Mouse (Mus musculus) limb, embryonic 13.5 days (tissue): ENCODE results near the gene Cbr3. TPM values are rescaled to one million over a fixed set of nuclear protein-coding genes. Genes with fewer than 3 reads are reported as not detected.
A peak's percentile ranks its signal among the peaks of the same experiment; 100 is the strongest.
"Not testable (repeated sequence)": the region's sequence is repeated elsewhere in the genome, so short reads cannot be mapped to it uniquely, and the experiment has no call there.

Experiments
- ATAC-seq: fragments of 200-750 bp; cut with Nextera tagmentation; 2 replicates; pipeline ENCODE4 v1.8.0; 2017; ENCODE audit warnings: low read depth, moderate number of reproducible peaks, moderate TSS enrichment; ENCODE audit not compliant: low FRiP score
- H3K27ac ChIP-seq: fragments of 300-500 bp; sonication (generic); 2 replicates; pipeline ENCODE4 v1.5.1; 2015; ENCODE audit warnings: inconsistent platforms, mild to moderate bottlenecking, moderate library complexity
- H3K27me3 ChIP-seq: fragments of 300-500 bp; sonication (generic); 2 replicates; pipeline ENCODE4 v1.6.1; 2015; ENCODE audit warnings: mild to moderate bottlenecking, inconsistent platforms
- H3K36me3 ChIP-seq: fragments of 300-500 bp; sonication (generic); 2 replicates; pipeline ENCODE4 v1.6.1; 2015; ENCODE audit warnings: inconsistent platforms, mild to moderate bottlenecking, moderate library complexity
- H3K4me1 ChIP-seq: fragments of 300-500 bp; sonication (generic); 2 replicates; pipeline ENCODE4 v1.6.1; 2015; ENCODE audit warnings: inconsistent platforms
- H3K4me2 ChIP-seq: fragments of 300-500 bp; sonication (generic); replicated peaks from 2 replicates; pipeline ENCODE4 v1.6.1; 2015; ENCODE audit warnings: inconsistent platforms, mild to moderate bottlenecking, moderate library complexity
- H3K4me3 ChIP-seq: fragments of 300-500 bp; sonication (generic); 2 replicates; pipeline ENCODE4 v1.5.1; 2015; ENCODE audit warnings: moderate library complexity, mild to moderate bottlenecking, inconsistent platforms
- H3K9ac ChIP-seq: fragments of 300-500 bp; sonication (generic); 2 replicates; pipeline ENCODE4 v1.6.1; 2015; ENCODE audit warnings: mild to moderate bottlenecking, inconsistent platforms
- H3K9me3 ChIP-seq: fragments of 300-500 bp; sonication (generic); 2 replicates; pipeline ENCODE4 v1.6.1; 2016; ENCODE audit warnings: inconsistent platforms
- WGBS: fragments of 180-500 bp; shearing (Covaris S2); methylation state at CpG from one replicate; pipeline ENCODE4 v1.1.7; 2015; 5-methylcytosine and 5-hydroxymethylcytosine counted together
- polyA plus RNA-seq: library from polyadenylated mRNA; unstranded; fragments of >200 nt; fragmentation: Nextera tagmentation; extraction: Ambion mirVana; gene quantifications from 2 replicates; pipeline ENCODE4 v1.2.1, GENCODE M21; 2015

Cbr3 gene
- 2.4 and 3.2 TPM in 2 replicates for polyA plus RNA-seq

- H3K27ac ChIP-seq: no peak within 1 kb of the TSS
- H3K36me3 ChIP-seq: no peaks in the 10 kb centered on the region
- ATAC-seq: peak; percentile 85
- peaks cover 65% of the 10 kb centered on the region for H3K27me3 ChIP-seq
- peak within 1 kb of the TSS; percentile 95 for H3K4me2 ChIP-seq
- peak within 1 kb of the TSS; percentile 67 for H3K9ac ChIP-seq
- H3K4me3 ChIP-seq: peak within 1 kb of the TSS; percentile 55
- no peaks in the 10 kb centered on the region for H3K9me3 ChIP-seq
- peaks cover 21% of the 10 kb centered on the region for H3K4me1 ChIP-seq
- WGBS: under 1% methylated on average over 63 of the region's 63 CpGs
These were observed at the start of gene Cbr3 for GRCm38 (mm10) chr16:93682689-93683507. Gene Cbr3, plus strand, starts transcription at chr16:93683215.

- no peak overlapping the region for H3K4me2 ChIP-seq
- no peaks in the 10 kb centered on the region for H3K9me3 ChIP-seq
- no peak overlapping the region for H3K4me3 ChIP-seq
- no peaks in the 10 kb centered on the region for H3K27me3 ChIP-seq
- ATAC-seq: no peak
- 67% methylated on average over 4 of the region's 4 CpGs for WGBS
- H3K4me1 ChIP-seq: no peaks in the 10 kb centered on the region
- no peak overlapping the region for H3K9ac ChIP-seq
- no peak overlapping the region for H3K27ac ChIP-seq
- no peaks in the 10 kb centered on the region for H3K36me3 ChIP-seq
These were observed 39.0 kb upstream of the Cbr3 start for GRCm38 (mm10) chr16:93644006-93644405.

- no peak overlapping the region for H3K4me2 ChIP-seq
- ATAC-seq: no peak
- H3K27ac ChIP-seq: no peak overlapping the region
- 0 out of 2 replicates have a peak, but pooled peaks cover 2% of the 10 kb centered on the region for H3K27me3 ChIP-seq
- no peak overlapping the region for H3K9ac ChIP-seq
- WGBS: 78% methylated on average over 5 of the region's 5 CpGs
- H3K36me3 ChIP-seq: no peaks in the 10 kb centered on the region
- no peak overlapping the region for H3K4me3 ChIP-seq
- H3K9me3 ChIP-seq: no peaks in the 10 kb centered on the region
- 0 out of 2 replicates have a peak, but pooled peaks cover 5% of the 10 kb centered on the region for H3K4me1 ChIP-seq
These were observed 34.4 kb upstream of the Cbr3 start for GRCm38 (mm10) chr16:93648441-93649183.

GRCm38 (mm10) chr16:93667976-93668375 lies 15.0 kb upstream of the Cbr3 start:
- H3K27me3 ChIP-seq: no peaks in the 10 kb centered on the region
- H3K9ac ChIP-seq: no peak overlapping the region
- no peak overlapping the region for H3K27ac ChIP-seq
- H3K4me3 ChIP-seq: no peak overlapping the region
- no peak for ATAC-seq
- H3K4me1 ChIP-seq: no peaks in the 10 kb centered on the region
- H3K9me3 ChIP-seq: peaks cover 25% of the 10 kb centered on the region
- no peak overlapping the region for H3K4me2 ChIP-seq
- H3K36me3 ChIP-seq: no peaks in the 10 kb centered on the region

GRCm38 (mm10) chr16:93669521-93669920 lies 13.5 kb upstream of the Cbr3 start:
- no peak overlapping the region for H3K4me2 ChIP-seq
- H3K9ac ChIP-seq: no peak overlapping the region
- no peak overlapping the region for H3K27ac ChIP-seq
- no peaks in the 10 kb centered on the region for H3K36me3 ChIP-seq
- H3K4me3 ChIP-seq: no peak overlapping the region
- ATAC-seq: no peak
- H3K27me3 ChIP-seq: no peaks in the 10 kb centered on the region
- H3K4me1 ChIP-seq: no peaks in the 10 kb centered on the region
- peaks cover 20% of the 10 kb centered on the region for H3K9me3 ChIP-seq

- ATAC-seq, H3K27ac ChIP-seq, H3K4me1 ChIP-seq, H3K4me3 ChIP-seq, H3K9ac ChIP-seq, H3K4me2 ChIP-seq, H3K27me3 ChIP-seq, H3K36me3 ChIP-seq: not testable (repeated sequence)
- 30% methylated on average over 4 of the region's 4 CpGs for WGBS
- H3K9me3 ChIP-seq: peaks cover 20% of the 10 kb centered on the region
These were observed 12.5 kb upstream of the Cbr3 start for GRCm38 (mm10) chr16:93670466-93670865.

DNA sequence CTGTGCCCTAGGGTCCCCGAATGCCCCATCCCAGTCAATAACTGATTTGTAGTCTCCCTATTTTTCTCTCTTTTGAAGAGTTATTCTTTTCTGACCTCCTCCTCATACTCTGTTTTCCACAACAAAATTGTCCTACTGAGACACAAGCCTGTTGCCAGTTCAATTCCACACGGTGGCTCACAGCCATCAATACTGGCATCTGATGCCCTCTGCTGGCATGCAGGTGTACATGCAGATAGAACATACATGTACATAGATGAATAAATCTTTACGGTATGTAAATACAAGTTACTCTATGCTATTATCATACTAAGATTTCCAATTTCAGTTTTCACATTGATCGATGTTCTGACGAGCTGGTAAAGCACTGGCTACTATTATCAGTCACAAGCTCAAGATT lies 12.0 kb upstream of the Cbr3 start:
- H3K4me3 ChIP-seq: no peak overlapping the region
- no peaks in the 10 kb centered on the region for H3K36me3 ChIP-seq
- H3K4me2 ChIP-seq: no peak overlapping the region
- ATAC-seq: no peak
- no peak overlapping the region for H3K27ac ChIP-seq
- no peak overlapping the region for H3K9ac ChIP-seq
- WGBS: 93% methylated on average over 5 of the region's 5 CpGs
- H3K9me3 ChIP-seq: peaks cover 20% of the 10 kb centered on the region
- no peaks in the 10 kb centered on the region for H3K4me1 ChIP-seq
- no peaks in the 10 kb centered on the region for H3K27me3 ChIP-seq

- ATAC-seq: no peak
- H3K9ac ChIP-seq: no peak overlapping the region
- WGBS: 75% methylated on average over 5 of the region's 5 CpGs
- no peaks in the 10 kb centered on the region for H3K9me3 ChIP-seq
- no peak overlapping the region for H3K4me3 ChIP-seq
- no peaks in the 10 kb centered on the region for H3K4me1 ChIP-seq
- H3K4me2 ChIP-seq: no peak overlapping the region
- no peaks in the 10 kb centered on the region for H3K36me3 ChIP-seq
- H3K27me3 ChIP-seq: peaks cover 18% of the 10 kb centered on the region
- no peak overlapping the region for H3K27ac ChIP-seq
These were observed 6.6 kb upstream of the Cbr3 start for GRCm38 (mm10) chr16:93676376-93676775.

GRCm38 (mm10) chr16:93678206-93678605 lies 4.8 kb upstream of the Cbr3 start:
- ATAC-seq: no peak
- Histone ChIP-seq H3K9me3 (no peaks in the 10 kb centered on the region), H3K4me3 (no peak overlapping the region), H3K9ac (no peak overlapping the region), H3K27ac (no peak overlapping the region), H3K36me3 (no peaks in the 10 kb centered on the region), H3K27me3 (peaks cover 37% of the 10 kb centered on the region), H3K4me2 (no peak overlapping the region), H3K4me1 (peaks cover 10% of the 10 kb centered on the region)
- 76% methylated on average over 4 of the region's 4 CpGs for WGBS

GRCm38 (mm10) chr16:93679165-93679564 lies 3.9 kb upstream of the Cbr3 start:
- Histone ChIP-seq H3K9me3 (no peaks in the 10 kb centered on the region), H3K27me3 (peaks cover 46% of the 10 kb centered on the region), H3K9ac (no peak overlapping the region), H3K4me1 (peaks cover 18% of the 10 kb centered on the region), H3K27ac (no peak overlapping the region), H3K36me3 (no peaks in the 10 kb centered on the region), H3K4me2 (no peak overlapping the region), H3K4me3 (no peak overlapping the region)
- no peak for ATAC-seq
- 57% methylated on average over 9 of the region's 9 CpGs for WGBS

GRCm38 (mm10) chr16:93682156-93682688 lies 793 bp upstream of the Cbr3 start:
- Histone ChIP-seq H3K4me2 (peak overlapping the region; percentile 95), H3K36me3 (no peaks in the 10 kb centered on the region), H3K9ac (no peak overlapping the region), H3K4me1 (peaks cover 21% of the 10 kb centered on the region), H3K27me3 (peaks cover 65% of the 10 kb centered on the region), H3K9me3 (no peaks in the 10 kb centered on the region), H3K27ac (no peak overlapping the region), H3K4me3 (peak overlapping the region; percentile 55)
- 22% methylated on average over 13 of the region's 13 CpGs for WGBS
- 0 out of 2 replicates have a peak, but pooled peaks have one; percentile 4 for ATAC-seq
